Mouse (Mus musculus) c-Kit-negative CD71-positive TER-119-positive erythroid progenitor cells, embryonic 14.5 days (primary cell): ENCODE data around the gene Olfr1419.
A peak's percentile ranks its signal among the peaks of the same experiment; 100 is the strongest.
"Not testable (repeated sequence)": the region's sequence is repeated elsewhere in the genome, so short reads cannot be mapped to it uniquely, and the experiment has no call there.

Experiments used
- DNase-seq: peaks from one replicate; pipeline ENCODE4 v3.0.0-alpha.2; 2013; ENCODE audit warnings: low read depth, low spot score

Gene Olfr1419

DNA sequence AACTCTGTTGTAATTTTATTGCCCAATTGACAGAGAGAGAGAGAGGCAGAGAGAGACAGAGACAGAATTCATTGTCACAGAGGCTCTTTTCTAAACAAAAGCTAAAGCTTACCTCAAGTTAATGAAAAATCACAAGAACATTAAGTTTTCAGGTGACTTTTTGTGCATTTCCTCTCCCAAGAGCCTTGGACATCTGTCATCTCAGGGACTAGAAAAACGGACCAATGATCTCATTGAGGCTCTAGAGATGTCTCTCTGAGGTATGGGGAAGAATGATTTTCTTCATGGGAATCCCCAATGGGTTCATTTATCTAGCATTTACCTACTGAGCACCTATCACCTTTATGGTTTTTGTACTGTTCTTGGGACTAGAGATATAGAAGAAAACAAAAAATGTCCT, at the start of gene Olfr1419:
TSS of gene Olfr1419 (minus strand) at position 101 of the 400 bp plus-strand sequence.
- DNase-seq: no peak

DNA sequence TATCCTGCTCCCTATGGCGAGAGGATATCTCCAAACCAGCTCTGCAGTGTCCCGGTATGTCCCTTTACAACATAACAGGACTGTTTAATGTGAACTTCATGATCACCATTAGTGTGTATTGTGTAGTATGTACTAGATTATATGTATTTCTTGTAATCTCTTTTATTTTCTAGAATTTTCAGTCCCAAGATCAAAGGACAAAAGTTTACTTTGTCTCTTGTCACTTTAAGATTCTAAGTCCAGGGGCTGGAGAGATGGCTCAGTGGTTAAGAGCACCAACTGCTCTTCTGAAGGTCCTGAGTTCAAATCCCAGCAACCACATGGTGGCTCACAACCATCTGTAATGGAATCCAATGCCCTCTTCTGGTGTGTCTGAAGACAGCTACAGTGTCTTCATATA, 47.6 kb upstream of the Olfr1419 start:
- DNase-seq: not testable (repeated sequence)

DNA sequence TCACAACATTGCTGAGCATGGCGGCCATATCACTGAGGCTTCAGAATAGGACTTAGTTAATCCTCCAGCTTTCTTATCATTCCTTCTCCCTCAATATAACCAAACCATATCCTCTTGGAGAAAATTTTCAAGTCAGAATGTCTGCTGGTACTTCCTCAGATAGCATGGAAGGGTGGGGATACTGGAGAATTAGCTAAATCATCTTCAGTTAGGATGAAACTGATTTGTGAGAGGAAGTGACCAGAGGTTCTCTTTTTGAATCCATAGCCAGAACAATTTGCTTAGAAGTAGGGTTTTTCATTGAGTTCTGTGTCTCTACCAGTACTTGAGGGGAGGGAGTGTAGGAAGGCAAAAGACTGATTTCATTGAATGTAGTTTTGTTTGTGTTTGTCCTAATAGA, 47.2 kb upstream of the Olfr1419 start:
- DNase-seq: no peak

DNA sequence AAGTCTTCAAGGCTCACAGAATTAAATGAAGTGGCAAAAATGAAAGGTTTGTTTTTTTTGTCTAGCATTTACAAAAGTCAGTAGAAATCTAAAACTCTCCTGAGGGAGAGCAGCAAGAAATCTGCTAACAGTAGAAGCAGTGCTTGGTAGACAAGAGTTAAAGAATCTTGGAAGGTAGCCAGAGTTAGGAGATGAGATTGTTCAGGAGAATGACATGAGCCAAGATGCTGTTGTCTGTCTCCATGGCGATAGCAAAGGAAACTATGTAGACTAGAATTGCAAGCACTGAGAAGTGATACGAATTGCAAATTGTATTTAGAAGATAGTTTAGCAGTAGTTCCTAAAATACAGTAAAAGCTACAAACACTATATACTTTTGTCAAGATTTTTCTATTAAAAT, 40.9 kb upstream of the Olfr1419 start:
- no peak for DNase-seq

DNA sequence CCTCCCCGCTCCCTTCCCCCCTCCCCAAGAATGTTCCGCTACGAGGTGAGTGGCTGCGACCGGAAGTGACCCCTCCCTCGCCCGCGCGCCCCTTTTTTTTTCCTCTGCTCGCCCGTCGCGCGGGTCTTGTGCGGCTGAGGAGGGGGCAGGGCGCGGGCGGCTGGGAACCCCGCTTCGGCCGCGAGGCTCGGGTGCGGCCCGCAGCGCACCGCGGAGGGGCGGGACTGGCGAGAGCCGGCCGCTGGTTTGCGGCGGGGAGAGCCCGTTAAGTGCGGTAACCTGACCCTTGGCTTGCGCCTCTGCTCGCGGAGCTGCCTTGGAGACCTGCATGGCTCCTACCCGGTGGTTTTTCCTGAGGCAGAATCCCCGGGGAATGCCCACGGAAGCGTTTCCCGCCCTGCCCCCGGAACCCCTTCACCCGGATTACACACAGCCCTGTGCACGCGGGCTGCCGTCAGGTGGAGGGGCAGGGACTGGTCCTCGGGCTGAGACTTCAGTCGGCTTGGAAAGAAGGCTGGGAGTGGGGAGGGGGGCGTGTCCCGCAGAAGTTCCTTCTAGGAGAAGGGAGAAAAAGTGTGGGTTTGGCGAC, 37.7 kb upstream of the Olfr1419 start:
- DNase-seq: peak; percentile 36

DNA sequence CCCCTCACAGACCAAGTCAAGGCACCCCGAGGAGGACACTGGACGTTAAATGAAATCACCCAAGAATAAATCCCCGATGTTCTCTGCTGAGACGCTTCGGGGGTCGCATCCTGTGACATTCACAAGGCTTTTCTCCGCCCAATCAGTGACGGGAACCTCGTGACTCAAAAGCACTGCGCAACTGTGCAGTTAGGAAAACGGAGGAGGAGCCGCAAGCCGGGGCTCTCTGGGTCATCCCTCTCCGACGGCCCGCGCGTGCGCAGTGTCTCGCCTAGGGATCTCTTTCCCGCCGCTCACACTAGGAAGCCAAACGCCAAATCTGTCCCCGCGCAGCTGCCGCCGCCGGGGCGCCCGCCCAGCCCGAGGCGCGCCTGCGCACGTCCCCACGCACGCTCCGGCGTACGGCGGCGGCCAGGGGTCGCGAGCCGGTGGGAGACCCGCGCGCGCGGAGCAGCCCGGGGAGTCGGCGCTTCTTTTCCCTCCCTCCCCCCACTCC, 37.2 kb upstream of the Olfr1419 start, which contains the start of gene Patl1:
TSS of gene Patl1 (plus strand) at position 363 of the 496 bp plus-strand sequence.
- DNase-seq: peak; percentile 94

DNA sequence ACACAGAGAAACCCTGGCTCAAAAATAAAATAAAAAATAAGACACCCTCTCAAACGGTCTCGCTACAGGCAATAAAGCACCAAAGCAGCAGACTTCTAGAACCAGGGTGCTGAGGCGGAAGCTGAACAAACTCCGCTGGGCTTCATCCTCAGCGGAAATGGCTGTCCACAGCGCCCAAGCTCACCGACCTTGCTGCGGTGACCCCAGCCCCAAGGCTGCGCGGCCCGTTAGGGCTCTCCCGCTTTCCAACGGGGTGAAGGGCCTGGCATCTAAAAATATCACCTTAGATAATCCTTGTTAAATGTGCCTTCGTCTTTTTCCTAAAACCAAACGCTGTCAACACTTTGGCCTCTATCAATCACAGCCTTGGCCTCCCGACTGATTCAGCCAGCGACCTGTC, 36.7 kb upstream of the Olfr1419 start:
- no peak for DNase-seq

DNA sequence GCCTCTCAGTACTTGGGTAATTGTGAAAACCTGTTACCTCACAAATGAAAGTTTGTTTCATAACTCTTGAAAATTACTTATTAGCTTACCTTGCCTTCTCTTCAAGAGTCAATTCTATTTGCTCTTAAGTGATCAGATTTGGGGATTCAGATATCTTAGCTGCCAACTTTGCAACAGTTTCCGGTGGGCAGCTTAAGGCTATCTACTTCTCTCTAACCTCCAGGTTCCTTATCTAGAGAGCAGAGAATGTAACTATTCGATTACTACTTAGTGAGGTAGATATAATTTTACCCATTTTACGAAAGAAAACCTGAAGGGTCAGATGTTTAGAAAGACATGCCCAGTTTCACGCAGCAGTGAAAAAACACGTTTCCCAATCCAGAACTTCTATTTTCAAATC, 36.1 kb upstream of the Olfr1419 start:
- no peak for DNase-seq

DNA sequence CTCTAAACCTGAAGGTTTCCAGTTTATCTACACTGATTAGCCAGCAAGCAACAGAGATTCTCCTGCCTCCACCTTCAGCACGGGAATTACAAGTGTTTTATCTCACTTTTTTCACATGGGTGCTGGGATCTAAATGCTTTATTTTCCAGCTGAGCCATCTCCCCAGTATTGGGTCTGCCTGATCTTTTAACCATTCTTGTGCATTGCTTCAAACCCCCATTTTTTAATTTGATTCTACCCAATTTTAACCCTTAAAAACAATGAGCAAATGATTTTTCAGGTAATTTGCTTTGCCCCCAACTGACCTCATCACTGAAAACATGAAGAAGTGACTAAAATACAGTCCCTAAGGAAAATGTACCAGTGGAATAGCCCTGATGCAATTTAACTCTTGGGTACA, 11.4 kb upstream of the Olfr1419 start, which contains the start of gene Olfr1420:
TSS of gene Olfr1420 (plus strand) at position 301 of the 400 bp plus-strand sequence.
- DNase-seq: no peak

DNA sequence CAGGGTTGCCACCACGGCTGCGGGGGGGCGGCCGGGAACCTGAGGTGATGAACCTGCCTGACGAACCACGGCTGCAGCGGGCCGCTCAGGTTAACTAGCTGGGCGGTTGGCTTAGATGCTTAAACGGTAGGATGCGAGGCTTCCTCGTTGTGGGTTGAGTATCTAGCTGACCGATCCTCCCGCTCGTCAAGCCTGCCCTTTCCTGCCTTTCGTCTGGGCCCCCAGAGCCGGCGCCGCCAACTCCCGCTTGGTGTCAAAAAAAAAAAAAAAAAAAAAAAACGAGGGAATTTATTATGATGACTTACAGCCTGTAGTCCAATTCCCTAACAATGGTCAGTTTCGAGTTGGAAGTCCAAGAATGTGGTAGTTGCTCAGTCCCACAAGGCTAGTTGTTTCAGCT, 3.5 kb upstream of the Olfr1419 start:
- not testable (repeated sequence) for DNase-seq

DNA sequence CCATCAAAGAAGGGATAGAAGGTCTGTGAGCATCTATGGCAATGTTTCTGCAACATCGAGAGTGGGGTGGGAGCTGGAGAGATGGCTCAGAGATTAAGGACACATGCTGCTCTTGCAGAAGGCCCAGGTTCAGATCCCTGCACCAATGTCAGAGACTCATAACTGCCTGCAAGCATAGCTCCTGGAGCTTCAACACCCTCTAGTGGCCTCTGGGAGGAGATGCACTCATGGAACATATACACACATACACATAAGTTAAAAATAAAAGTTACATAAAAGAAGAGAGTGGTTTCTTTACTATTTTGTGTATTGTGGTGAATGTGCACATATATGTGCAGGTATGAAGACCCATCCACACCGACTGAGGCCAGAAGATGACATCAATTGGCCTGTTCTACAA, 7.1 kb downstream of the Olfr1419 start:
- no peak for DNase-seq

DNA sequence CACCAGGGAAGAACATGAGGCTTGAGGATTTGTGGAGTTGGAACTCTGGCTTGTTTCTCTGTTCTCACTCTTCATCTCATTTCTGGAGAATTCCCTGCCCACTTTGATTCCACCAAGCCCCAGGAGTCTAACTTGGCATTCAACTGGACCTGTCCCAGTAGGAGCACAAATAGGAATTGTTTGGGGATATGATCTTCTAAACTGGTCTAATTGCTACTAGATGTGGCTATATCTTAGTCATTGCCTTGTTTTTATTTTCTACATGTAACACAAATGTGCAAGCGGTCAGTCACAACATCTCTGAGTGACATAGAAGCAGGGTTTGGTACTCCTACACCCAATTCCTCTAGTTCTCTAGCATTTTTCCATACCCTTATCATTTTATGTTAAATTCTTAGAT, 13.9 kb downstream of the Olfr1419 start, which contains the start of gene Olfr1418:
TSS of gene Olfr1418 (minus strand) at position 101 of the 400 bp plus-strand sequence.
- DNase-seq: no peak

DNA sequence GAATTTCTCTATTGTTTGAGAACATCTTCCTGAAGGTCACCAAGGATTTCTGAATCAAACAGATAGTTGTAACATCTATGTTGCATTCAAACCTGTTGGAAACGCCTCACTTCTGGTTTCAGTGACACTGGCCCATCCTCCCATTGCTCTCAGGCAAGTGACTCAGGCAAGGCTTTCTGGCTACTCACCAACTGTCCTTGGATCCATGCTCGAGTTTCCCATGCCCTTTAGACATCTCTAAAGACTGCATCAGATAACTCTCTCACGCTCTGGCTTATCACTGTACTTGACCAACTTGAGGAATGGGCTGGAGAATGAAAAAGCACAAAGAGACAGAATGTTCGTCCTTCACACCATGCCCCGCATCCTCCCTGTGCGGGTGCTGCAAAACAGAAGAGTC, 18.4 kb downstream of the Olfr1419 start:
- no peak for DNase-seq

DNA sequence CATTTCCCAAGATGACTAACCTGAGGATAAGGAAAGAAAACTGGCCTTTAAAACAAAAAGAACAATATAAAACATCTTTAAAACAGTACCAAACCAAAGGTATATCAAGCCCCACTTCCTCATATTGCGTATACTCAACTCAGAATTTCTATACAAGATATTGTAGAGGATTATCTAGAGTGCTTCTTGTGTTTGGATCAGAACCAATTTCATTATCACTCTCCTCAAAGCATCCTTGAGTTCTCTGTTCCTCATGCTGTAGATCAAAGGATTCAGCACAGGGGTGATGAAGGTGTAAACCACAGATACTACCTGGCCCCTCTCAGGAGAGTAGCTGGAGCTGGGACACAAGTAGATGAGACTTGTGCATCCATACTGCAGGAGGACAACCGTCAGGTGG, 20.1 kb downstream of the Olfr1419 start:
- no peak for DNase-seq

DNA sequence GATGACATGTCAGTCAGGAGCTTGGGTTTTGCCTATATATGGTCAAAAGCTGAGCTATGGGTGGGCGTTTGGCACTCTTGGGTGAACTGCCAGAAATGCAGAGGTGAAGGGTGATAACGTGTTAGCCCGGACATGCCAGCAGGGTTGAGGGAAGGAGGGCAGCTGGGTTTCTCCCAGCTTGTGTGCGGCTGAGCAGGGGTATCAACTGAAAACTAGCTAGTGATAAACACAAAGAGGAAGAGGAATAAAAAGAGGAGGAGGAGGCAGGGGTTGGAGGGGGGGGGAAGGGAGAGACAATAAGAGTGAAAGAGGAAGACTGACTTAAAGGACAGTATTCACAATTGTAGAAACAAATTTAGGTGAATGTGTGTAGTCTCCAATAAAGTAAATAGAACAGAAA, 22.3 kb downstream of the Olfr1419 start:
- DNase-seq: no peak

DNA sequence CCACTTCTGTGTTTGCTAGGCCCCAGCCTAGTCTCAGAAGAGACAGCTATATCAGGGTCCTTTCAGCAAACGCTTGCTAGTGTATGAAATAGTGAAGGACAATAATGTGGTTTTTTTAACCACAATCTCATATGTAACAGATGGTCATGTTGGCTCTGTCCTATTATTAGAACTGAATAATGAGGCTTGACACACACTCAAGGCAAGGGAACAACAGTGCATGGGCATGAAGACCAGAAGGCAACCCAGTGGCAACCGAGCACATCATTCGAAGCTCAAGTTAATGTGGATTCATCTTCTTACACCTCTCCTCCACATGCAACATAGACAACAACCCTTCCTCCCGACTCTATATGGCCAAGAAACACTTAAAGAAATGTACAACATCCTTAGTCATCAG, 28.6 kb downstream of the Olfr1419 start:
- no peak for DNase-seq

DNA sequence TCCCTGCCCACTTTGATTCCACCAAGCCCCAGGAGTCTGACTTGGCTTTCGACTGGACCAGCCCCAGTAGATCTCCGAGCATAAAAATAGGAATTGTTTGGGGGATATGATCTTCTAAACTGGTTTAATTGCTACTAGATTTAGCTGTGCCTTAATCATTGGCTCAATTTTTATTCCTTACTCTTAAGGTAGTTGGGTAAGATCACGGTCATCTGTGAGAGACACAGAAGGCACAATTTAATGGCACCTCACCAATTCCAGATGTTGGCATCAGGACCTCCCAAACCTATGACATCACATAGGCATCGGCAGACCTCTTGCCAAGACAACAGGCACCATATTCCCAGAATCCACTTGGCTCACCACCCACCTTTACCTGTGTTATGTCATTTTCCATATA, 35.8 kb downstream of the Olfr1419 start, which contains the start of gene Olfr1417:
TSS of gene Olfr1417 (minus strand) at position 101 of the 400 bp plus-strand sequence.
- DNase-seq: no peak

DNA sequence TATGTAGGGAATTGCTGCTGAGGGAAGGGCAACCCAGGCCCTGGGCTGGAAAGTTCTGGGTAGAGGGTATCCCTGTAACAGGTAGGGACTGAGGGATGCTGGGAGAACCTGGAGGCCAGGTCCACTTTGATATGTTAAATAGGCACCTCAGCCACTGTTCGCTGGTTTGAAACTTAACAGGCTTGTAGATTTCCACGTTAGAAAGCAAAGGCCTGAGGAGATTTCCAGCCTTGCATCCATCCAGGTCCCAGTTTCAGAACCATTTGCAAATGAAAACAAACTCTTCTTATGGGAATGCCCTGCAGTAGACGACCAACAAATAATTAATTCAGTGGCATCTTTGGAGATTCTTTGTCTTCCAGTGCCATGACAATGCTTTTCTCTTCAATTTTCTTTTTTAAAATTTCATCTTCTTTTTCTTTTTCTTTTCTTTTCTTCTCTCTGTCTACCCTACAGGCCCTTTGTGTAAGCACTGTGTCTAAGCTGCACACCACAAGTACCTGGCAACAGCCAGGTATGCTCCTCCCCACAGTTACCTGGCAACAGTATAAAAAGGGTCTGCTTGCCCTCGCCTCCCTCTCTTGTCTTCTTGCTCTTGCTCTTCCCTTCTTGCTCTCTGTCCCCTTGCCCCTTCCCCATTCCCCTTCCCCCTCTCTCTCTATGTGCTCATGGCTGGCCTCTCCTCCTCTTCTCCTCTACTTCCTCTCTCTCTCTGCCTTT, 51.4 kb downstream of the Olfr1419 start:
- no peak for DNase-seq

DNA sequence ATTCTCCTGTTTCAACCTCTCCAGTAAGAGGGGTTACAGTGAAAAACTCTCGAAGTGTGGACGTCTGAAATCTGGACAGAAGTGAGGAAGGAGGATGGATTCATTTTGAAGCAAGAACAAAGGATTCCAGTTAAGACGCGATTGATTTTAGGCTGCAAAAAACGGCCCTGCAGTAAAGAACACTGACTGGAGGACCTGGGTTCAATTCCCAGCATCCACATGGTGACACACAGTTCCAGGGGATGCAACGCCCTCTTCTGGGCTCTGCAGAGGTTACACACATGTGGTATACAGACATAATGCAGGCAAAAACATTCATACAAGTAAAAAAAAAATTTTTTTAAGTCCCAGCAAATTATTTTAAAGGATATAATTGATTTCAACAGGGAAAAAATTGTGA, 54.7 kb downstream of the Olfr1419 start:
- DNase-seq: no peak

DNA sequence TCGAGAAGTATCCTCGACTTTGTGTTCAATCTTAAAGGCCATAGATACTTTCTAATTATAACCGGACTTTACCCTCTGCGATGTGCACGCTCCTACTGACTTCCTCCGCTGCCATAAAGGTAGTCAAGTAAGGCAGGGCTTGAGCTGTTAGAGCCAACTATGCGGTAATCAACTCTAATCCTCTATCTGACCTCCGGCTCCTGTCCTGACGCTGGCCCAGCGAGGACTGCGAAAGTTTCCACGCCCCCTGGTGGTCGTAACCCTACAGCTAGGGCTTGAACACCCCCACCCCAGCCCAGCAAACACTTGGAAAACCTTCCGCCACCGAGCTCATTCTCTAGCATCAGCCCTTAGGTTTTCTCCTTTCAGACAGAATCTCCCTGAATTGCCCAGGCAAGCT, 55.1 kb downstream of the Olfr1419 start:
- no peak for DNase-seq

DNA sequence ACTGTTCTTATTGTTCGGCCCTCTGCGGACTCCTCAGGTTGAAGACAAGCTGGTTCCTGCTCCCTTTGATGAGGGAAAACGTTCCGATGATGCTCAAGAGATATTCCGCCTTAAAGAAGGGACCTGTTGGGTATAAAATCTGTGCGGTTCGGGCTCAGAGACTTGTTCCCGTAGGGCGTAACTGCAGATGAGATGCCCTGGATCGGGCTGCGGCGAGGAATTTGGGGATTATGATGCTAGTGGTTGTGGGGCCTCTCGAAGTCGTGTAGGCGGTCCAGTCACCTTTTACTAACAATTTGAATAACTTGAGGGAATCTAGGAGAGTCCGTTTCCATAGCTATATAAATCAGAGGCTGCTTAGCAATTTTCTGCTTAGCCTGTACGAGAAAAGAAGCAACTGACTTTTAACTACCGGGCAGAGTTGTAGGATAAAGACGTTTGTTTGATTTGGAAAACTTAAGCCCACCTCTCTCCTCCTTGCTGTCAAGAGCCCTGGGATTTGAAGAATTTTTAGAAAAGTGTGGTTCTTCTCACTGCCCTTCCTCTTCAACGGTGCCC, 55.7 kb downstream of the Olfr1419 start, which contains the start of gene Stx3:
TSS of gene Stx3 (minus strand) at position 261 of the 558 bp plus-strand sequence.
- DNase-seq: no peak
